Mouse (Mus musculus) CD4-positive, CD25-positive, alpha-beta regulatory T cell (primary cell): Measurements from ENCODE around the gene Slc39a2. TPM values are rescaled to one million over a fixed set of nuclear protein-coding genes. Genes with fewer than 3 reads are reported as not detected.

Source experiments
- polyA plus RNA-seq: library from polyadenylated mRNA; unstranded; fragments of 100-300 nt; shearing (Covaris generic); gene quantifications from one replicate; pipeline ENCODE4 v1.2.1, GENCODE M21; 2017

The Slc39a2 gene
- 0.68 TPM for polyA plus RNA-seq

GRCm38 (mm10) chr14:51892191-51892939 is at the start of gene Slc39a2:
Gene Slc39a2 (plus strand): TSS chr14:51892889.

GRCm38 (mm10) chr14:51853399-51853798 is 39.3 kb upstream of the Slc39a2 start, which contains the start of gene Ear6:
Gene Ear6 (plus strand): TSS chr14:51853699.

GRCm38 (mm10) chr14:51884598-51885331 is 7.9 kb upstream of the Slc39a2 start, which contains the start of gene Mettl17:
Gene Mettl17 (plus strand): TSS chr14:51884842.

GRCm38 (mm10) chr14:51913960-51914762 is 21.5 kb downstream of the Slc39a2 start, which contains the start of gene Ndrg2:
Gene Ndrg2 (minus strand): TSS chr14:51914158.

GRCm38 (mm10) chr14:51918125-51918524 is 25.4 kb downstream of the Slc39a2 start, which contains the start of gene Tppp2:
Gene Tppp2 (plus strand): TSS chr14:51918425.

GRCm38 (mm10) chr14:51922571-51922865 is 29.8 kb downstream of the Slc39a2 start, which contains the start of gene Rnase13:
Gene Rnase13 (minus strand): TSS chr14:51922773.

Other genes with a start within 250 kb of the Slc39a2 start
- not detected for gene Gm17079, start 197.4 kb upstream of the Slc39a2 start, polyA plus RNA-seq
- gene Gm5800, start 175.7 kb upstream of the Slc39a2 start, polyA plus RNA-seq = not detected
- gene Ang4, start 119.3 kb upstream of the Slc39a2 start, polyA plus RNA-seq = not detected
- not detected for gene AY358078, start 92.8 kb upstream of the Slc39a2 start, polyA plus RNA-seq
- not detected for gene Ear6, start 39.2 kb upstream of the Slc39a2 start, polyA plus RNA-seq
- 97.5 TPM for gene Mettl17, start 8.0 kb upstream of the Slc39a2 start, polyA plus RNA-seq
- 56.7 TPM for gene Ndrg2, start 21.3 kb downstream of the Slc39a2 start, polyA plus RNA-seq
- gene Tppp2, start 25.5 kb downstream of the Slc39a2 start, polyA plus RNA-seq = not detected
- gene Rnase13, start 29.9 kb downstream of the Slc39a2 start, polyA plus RNA-seq = not detected
- gene Arhgef40, start 91.8 kb downstream of the Slc39a2 start, polyA plus RNA-seq = 0.86 TPM
- not detected for gene Tmem253, start 122.8 kb downstream of the Slc39a2 start, polyA plus RNA-seq
- 22.6 TPM for gene Zfp219, start 127.8 kb downstream of the Slc39a2 start, polyA plus RNA-seq
- not detected for gene Olfr221, start 149.6 kb downstream of the Slc39a2 start, polyA plus RNA-seq
- gene Hnrnpc, start 211.1 kb downstream of the Slc39a2 start, polyA plus RNA-seq = 433 TPM
- gene Rpgrip1, start 217.8 kb downstream of the Slc39a2 start, polyA plus RNA-seq = 4.6 TPM